Mouse (Mus musculus) C2C12 (cell line): ENCODE data around the gene Add3. TPM values are rescaled to one million over a fixed set of nuclear protein-coding genes. Genes with fewer than 3 reads are reported as not detected.

ENCODE experiments used
- H3K27me3 ChIP-seq: one replicate; pipeline ENCODE4 v1.6.1; 2011; ENCODE audit not compliant: control insufficient read depth, insufficient read depth, insufficient read length
- H3K36me3 ChIP-seq: one replicate; pipeline ENCODE4 v1.6.1; 2011; ENCODE audit not compliant: control insufficient read depth, insufficient read depth
- H3K4me3 ChIP-seq: one replicate; pipeline ENCODE4 v1.5.1; 2011; ENCODE audit warnings: mild to moderate bottlenecking, control low read depth; ENCODE audit not compliant: poor library complexity, insufficient read depth, severe bottlenecking
- H3K79me2 ChIP-seq: one replicate; pipeline ENCODE4 v1.6.1; 2011; ENCODE audit not compliant: control insufficient read depth, insufficient read depth
- H3K79me3 ChIP-seq: one replicate; pipeline ENCODE4 v1.6.1; 2011; ENCODE audit warnings: low read depth, control low read depth
- H3ac ChIP-seq: one replicate; pipeline ENCODE3; 2011; ENCODE audit warnings: low read depth; ENCODE audit not compliant: control insufficient read depth, insufficient read length
- CEBPB ChIP-seq: IDR thresholded peaks from one replicate; pipeline ENCODE4 v1.6.1; 2011; ENCODE audit warnings: low read depth, mild to moderate bottlenecking, control low read depth, moderate library complexity
- CTCF ChIP-seq: IDR thresholded peaks from one replicate; pipeline ENCODE4 v1.5.1; 2011; ENCODE audit not compliant: control insufficient read depth, insufficient read depth, insufficient read length
- FOSL1 ChIP-seq: IDR thresholded peaks from one replicate; pipeline ENCODE4 v1.8.0; 2011; ENCODE audit warnings: mild to moderate bottlenecking, low read length; ENCODE audit not compliant: poor library complexity, insufficient read depth, severe bottlenecking
- MAX ChIP-seq: IDR thresholded peaks from one replicate; pipeline ENCODE4 v1.6.1; 2011; ENCODE audit warnings: mild to moderate bottlenecking, control low read depth
- MYOD1 ChIP-seq: IDR thresholded peaks from one replicate; pipeline ENCODE4 v1.6.1; 2011; ENCODE audit warnings: low read depth; ENCODE audit not compliant: control insufficient read depth, insufficient read length
- MYOG ChIP-seq: IDR thresholded peaks from one replicate; pipeline ENCODE4 v1.6.1; 2011; ENCODE audit not compliant: control insufficient read depth, insufficient read length; ENCODE audit errors: extremely low read depth
- USF1 ChIP-seq: IDR thresholded peaks from one replicate; pipeline ENCODE4 v1.6.1; 2011; ENCODE audit warnings: low read depth, mild to moderate bottlenecking, control low read depth, moderate library complexity
- polyA plus RNA-seq: library from polyadenylated mRNA; unstranded; fragments of >200 nt; fragmentation: generic; extraction: Trizol; gene quantifications from one replicate; pipeline ENCODE4 v1.2.1, GENCODE M21; 2012; ENCODE audit warnings: missing spikeins

The Add3 gene
- polyA plus RNA-seq, 1 experiment = 1.6 TPM

DNA sequence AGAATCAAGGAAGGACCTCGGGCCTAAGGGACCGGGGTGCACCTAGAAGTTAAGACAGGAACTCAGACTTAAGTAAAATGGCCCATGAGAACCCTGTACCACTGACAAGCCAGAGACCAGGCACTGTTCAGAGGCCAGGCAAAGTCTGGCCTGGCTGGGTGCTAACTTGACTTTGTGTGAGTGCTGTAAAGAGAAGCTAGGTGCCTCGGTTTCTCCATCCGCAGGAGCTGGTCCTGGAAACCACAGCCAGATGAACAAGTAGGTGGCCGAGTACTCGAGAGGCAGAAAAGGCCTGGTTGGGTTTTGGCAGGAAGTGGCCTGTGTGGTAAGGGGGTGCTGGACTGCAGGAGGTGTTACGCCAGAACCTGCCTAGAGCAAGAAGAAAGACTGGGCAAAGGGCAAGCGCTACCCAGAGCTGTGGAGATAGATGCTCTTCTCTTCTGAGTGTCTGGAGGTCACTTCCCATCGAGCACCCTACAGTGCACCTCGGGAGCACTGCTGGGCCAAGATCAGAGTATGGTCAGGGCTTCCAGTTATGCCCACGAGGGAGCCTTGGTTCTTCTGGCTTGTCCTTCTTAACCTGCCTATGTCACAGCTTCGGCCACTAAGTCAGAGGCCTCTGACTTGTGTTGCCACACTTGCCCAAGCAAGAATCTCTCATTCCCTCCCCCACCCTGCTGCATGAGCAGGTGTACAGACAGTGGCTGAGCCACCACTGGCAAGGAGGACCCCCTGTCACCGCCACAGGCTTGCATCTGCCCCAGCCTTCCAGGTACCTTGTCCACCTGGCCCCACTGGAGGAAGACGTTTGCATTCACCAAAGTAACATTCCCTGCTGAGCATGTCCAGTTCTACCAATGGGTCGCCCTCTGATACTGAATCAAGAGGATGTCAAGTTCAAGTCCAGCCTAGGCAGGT is 112.1 kb downstream of the Add3 start:
- no peak overlapping the region for H3K4me3 ChIP-seq
- no peaks in the 10 kb centered on the region for H3K27me3 ChIP-seq
- H3K79me2 ChIP-seq = no peaks in the 10 kb centered on the region
- TF ChIP-seq USF1 = no peak
- H3K36me3 ChIP-seq = no peaks in the 10 kb centered on the region
- no peaks in the 10 kb centered on the region for H3K79me3 ChIP-seq
- H3ac ChIP-seq = no peak overlapping the region

DNA sequence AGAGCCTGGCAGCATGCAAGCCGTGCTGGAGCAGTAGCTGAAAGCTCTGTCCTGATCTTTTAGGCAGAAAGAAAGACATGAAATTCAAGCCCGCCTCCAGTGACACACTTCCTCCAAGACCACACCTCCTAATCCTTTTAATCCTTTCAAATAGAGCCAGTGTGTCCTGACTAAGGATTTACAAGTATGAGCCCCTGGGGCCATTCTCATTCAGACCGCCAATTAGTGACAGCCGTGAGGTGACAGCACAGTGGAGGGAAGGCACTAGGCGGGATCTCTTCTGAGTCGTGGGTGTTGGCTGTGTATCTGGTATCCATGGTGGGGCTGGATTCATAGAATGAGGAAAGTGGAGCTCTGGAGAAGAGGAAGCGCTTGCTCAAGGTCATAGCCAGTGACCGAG is 116.1 kb downstream of the Add3 start:
- Histone ChIP-seq H3K36me3 (no peaks in the 10 kb centered on the region), H3K4me3 (no peak overlapping the region)
- no peak for TF ChIP-seq MYOG
- no peak for TF ChIP-seq MYOD1
- no peak for TF ChIP-seq MAX
- TF ChIP-seq FOSL1 = no peak
- no peak for TF ChIP-seq USF1
- TF ChIP-seq CTCF = no peak
- no peak for TF ChIP-seq CEBPB

DNA sequence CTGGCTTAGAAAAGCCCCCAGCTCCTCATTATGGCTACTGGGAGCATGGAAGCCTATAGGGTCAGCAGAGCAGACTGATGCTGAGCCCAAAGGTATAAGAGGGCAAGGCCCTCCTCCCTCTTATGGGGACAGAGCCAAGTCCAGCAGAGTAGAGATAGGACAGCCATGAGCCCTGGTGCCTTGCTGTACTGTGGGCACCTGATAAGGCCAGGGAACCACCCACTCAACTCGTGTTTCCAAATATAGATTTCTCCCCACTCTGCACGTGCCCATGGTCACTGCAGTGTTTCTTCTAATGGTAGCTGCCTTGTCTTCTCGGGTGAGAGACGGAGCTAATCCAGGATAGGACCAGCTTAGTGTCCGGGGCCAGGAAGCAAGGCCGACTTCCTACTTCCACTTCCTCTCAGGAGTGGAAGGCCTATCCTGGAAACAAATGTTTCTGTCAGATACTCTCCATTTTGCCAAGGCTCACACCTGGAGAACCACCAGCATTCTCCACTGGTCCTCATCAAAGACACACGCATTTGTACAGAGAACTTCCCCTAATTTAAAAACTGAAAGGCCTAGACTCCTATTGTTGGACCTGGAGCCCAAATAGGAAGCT is 116.8 kb downstream of the Add3 start:
- H3K79me3 ChIP-seq = no peaks in the 10 kb centered on the region
- H3ac ChIP-seq = no peak overlapping the region
- no peak overlapping the region for H3K4me3 ChIP-seq
- H3K27me3 ChIP-seq = no peaks in the 10 kb centered on the region
- H3K36me3 ChIP-seq = no peaks in the 10 kb centered on the region
- no peak for TF ChIP-seq CTCF
- no peak for TF ChIP-seq MYOD1
- no peak for TF ChIP-seq FOSL1
- no peak for TF ChIP-seq MAX
- TF ChIP-seq USF1 = no peak
- no peak for TF ChIP-seq MYOG
- TF ChIP-seq CEBPB = no peak
- H3K79me2 ChIP-seq = no peaks in the 10 kb centered on the region

More for the DNA sequence above, 116.1 kb downstream of the Add3 start:
- H3K27me3 ChIP-seq = no peaks in the 10 kb centered on the region
- H3ac ChIP-seq = no peak overlapping the region
- H3K79me2 ChIP-seq = no peaks in the 10 kb centered on the region
- H3K79me3 ChIP-seq = no peaks in the 10 kb centered on the region

DNA sequence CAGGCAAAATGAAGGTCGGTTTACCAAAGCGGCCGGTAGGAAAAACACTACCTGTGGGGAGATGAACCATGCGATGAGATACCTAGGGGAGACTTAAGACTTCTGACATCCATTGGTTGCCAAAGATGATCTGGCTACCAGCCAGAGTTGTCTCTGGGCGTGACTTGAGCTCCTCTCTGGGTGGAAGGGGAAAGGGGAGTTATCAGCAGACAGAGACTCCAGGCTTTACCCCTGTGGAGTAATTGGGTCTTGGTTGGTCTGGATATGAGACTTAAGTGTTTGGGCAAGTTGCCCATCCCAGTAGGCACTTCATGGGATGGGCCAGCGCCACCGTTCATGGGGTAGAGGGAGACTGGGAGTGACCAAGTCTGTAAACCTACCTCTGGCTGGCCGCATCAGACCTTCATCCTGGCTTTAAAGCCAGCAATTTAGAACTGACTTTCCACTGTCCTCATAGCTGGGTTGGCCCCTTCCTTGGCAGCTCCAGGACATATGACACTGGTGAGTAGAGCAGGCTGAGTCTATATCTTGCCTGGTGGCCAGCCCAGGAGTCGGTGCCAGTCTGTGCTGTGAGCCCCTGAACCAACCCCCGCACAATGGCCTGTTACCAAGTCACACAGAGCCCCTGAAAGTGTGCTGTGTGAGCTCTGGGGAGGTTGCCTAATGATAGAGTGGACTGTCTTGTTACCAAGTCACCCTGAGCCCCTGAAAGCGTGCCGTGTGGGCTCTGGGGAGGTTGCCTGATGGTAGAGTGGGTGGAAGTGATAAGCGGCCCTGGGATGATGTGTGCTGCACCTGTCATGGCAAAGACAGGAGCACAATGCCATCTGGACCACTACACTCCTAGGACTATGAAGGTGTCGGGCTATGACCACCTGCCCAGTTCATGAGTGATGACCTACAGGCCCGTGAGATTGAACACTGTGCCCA is 117.7 kb downstream of the Add3 start:
- H3K36me3 ChIP-seq = no peaks in the 10 kb centered on the region
- H3K79me2 ChIP-seq = no peaks in the 10 kb centered on the region
- no peaks in the 10 kb centered on the region for H3K79me3 ChIP-seq
- H3ac ChIP-seq = no peak overlapping the region
- no peak overlapping the region for H3K4me3 ChIP-seq
- no peaks in the 10 kb centered on the region for H3K27me3 ChIP-seq
- no peak for TF ChIP-seq MYOG
- TF ChIP-seq USF1 = no peak
- no peak for TF ChIP-seq CTCF
- TF ChIP-seq CEBPB = no peak
- no peak for TF ChIP-seq FOSL1
- no peak for TF ChIP-seq MYOD1
- no peak for TF ChIP-seq MAX

DNA sequence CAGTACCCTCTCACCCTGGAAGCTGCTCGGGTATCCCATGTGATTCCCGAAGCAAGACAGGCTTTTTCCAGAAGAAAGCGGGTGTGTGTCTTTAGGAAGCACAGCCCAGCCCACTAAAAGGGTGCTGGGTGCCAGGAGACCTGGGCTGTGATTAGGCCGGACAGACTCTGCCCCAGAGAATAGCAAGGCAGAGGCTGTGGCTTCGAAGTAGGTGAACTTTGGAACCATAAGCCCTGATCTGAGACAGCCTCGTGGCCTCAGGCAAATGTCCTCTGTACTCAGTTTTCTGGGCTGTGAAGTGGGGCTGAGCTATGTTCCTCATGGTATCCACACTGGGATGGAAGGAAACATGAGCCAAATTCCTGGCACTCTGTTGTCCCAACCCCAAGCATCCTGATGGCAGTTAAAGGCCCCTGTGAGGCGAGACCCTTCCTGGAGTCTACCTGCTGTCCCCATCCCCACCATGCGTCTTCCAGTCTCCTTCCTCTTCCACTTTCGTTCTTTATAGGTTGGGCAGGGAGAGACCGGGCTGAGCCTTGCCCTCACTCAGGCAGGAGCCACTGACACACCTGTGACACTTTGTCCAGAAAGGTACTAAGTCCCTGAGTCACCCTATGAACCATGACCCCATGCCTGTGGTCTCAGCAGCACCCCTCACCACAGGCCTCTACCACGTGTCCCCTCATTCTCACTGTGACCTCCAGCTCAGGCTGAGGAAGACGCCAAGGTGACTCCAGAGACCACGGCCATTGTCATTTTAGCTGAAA is 118.7 kb downstream of the Add3 start:
- Histone ChIP-seq H3ac (no peak overlapping the region), H3K4me3 (no peak overlapping the region), H3K79me2 (no peaks in the 10 kb centered on the region), H3K27me3 (no peaks in the 10 kb centered on the region), H3K79me3 (no peaks in the 10 kb centered on the region), H3K36me3 (no peaks in the 10 kb centered on the region)
- TF ChIP-seq FOSL1 (no peak), MAX (no peak), MYOG (no peak), CEBPB (no peak), MYOD1 (no peak), USF1 (no peak), CTCF (no peak)
